Mouse (Mus musculus) embryonic fibroblast, embryonic 13.5 days (primary cell): Measurements from ENCODE around the gene Dab2ip.

Experiments used
- CTCF ChIP-seq: IDR thresholded peaks from 2 replicates; pipeline ENCODE4 v1.5.1; 2011; ENCODE audit warnings: mild to moderate bottlenecking, control low read depth, low read length, moderate library complexity, borderline replicate concordance; ENCODE audit not compliant: insufficient read depth
- POLR2A ChIP-seq: IDR thresholded peaks from 2 replicates; pipeline ENCODE4 v1.6.1; 2011; ENCODE audit warnings: low read depth, mild to moderate bottlenecking, control low read depth, low read length, moderate library complexity

DNA sequence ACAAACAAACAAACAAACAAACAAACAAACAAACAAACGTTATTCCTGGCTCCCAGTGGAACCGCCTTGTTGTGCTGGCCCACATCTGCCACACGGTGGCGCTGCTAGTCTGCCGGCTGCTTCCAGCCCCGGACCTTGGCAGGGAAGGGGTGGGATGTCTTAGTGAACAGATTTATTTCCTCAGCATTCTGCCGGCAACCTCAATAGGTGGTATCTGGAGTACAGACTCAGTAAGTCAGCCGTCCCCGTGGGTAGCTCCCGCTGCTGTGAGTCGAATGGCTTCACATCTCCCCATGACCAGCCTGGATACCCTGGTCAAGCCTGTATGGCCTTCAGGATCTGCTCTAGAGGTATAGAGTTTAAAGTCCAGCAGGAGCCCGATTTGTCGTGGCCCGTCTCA is 13.3 kb upstream of the Dab2ip start:
- TF ChIP-seq POLR2A: no peak
- peak; percentile 97 for TF ChIP-seq CTCF
